Mouse (Mus musculus) olfactory bulb, adult 2 months (tissue): ENCODE data around the gene Aebp2.

Experiments used
- CTCF ChIP-seq: fragments of 200-500 bp; IDR thresholded peaks from 2 replicates; pipeline ENCODE4 v1.5.1; 2012; ENCODE audit warnings: low read depth, mild to moderate bottlenecking, low read length, moderate library complexity; ENCODE audit not compliant: insufficient read depth
- POLR2A ChIP-seq: fragments of 200-500 bp; IDR thresholded peaks from 2 replicates; pipeline ENCODE4 v1.6.1; 2012; ENCODE audit warnings: mild to moderate bottlenecking, low read depth, low read length, moderate library complexity; ENCODE audit not compliant: insufficient read depth

DNA sequence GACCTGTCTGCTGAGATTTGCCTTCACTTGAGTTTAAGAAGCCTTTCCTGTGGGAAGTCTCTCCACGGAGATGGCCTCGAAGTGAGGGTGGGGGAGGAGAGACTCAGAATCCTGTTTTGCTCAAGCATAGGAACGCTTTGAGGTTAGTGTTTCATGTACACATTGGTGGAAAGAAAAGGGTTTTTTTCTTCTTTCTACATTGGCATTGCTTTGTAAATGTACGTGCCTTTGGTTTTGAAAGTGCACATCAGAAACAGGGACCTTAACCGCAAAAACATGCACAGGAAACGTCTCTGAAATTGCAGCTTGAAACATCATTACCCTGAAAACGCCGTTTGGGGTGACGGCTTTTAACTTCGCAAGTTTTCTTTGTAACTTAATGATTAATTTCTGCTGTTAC lies 85.6 kb downstream of the Aebp2 start:
- TF ChIP-seq CTCF, result no peak
- TF ChIP-seq POLR2A, result no peak
